Mouse (Mus musculus): Measurements from ENCODE around the gene Fam241a. TPM values are rescaled to one million over a fixed set of nuclear protein-coding genes. Genes with fewer than 3 reads are reported as not detected.

Fam241a gene
- polyA plus RNA-seq, 1 experiment from 2014 or later = 15.1 TPM

Other genes with a start within 250 kb of the Fam241a start
- gene Alpk1, start 115.8 kb downstream of the Fam241a start, polyA plus RNA-seq (2015; fragmentation: Nextera tagmentation; extraction: Ambion mirVana) = 2.8 and 4.3 TPM in 2 replicates
- gene Tifa, start 106.5 kb downstream of the Fam241a start, polyA plus RNA-seq (2015; fragmentation: Nextera tagmentation; extraction: Ambion mirVana) = 7.3 and 7.4 TPM in 2 replicates
- 42.2 and 43.3 TPM in 2 replicates for gene Ap1ar, start 58.8 kb downstream of the Fam241a start, polyA plus RNA-seq (2015; fragmentation: Nextera tagmentation; extraction: Ambion mirVana)

All from stomach, embryonic 16.5 days (tissue).